Comparison of ENCODE assay signal across 19 mouse cellular contexts in the genomic region with DNA sequence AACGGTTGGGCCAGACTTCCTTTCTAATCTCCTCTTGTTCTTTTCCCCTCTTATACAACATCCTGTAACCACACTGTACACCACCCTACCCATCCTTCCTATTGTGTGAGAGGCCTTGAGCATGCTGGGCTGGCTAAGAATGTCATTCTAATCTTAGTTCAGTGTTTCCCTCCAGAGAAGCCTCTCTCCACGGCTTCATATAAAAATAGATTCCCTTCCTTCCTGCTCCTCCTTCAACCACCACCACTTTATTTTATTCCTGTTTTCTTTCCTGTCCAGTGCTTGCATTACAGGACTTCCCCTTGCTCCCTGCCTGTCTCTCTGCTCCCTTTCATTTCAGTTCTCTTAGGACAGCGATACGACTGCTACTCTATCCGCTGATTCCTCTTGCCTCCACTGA.
DNase-seq lines count a peak whose midpoint lies in the region; TF ChIP-seq lines count a peak whose summit lies in the region.
"Had no signal": no experiment of that assay in that cellular context is flagged by ENCODE, and none has a peak within 500 bp of the region (broad histone marks: within the 10 kb centered on the region; RNA-seq: fewer than 3 reads in every experiment).

No protein-coding gene starts in this region.

- no peaks in the 10 kb centered on the region for H3K36me3 ChIP-seq in heart, adult 2 months (ENCODE audit: control insufficient read depth, insufficient read depth, low read length)
- H3K36me3 ChIP-seq in macrophage (ENCODE audit: inconsistent target): no peaks in the 10 kb centered on the region
- H3K36me3 ChIP-seq: forebrain, embryonic 12.5 days; G1E; hindbrain, embryonic 10.5 days; neural tube, embryonic 15.5 days; stomach, embryonic 15.5 days had no signal

- H3K9ac ChIP-seq in heart, adult 2 months (ENCODE audit: low read depth, low read length): no peak overlapping the region
- H3K9ac ChIP-seq: forebrain, embryonic 12.5 days; neural tube, embryonic 15.5 days; stomach, embryonic 15.5 days had no signal

- H3K79me2 ChIP-seq in heart, adult 2 months (replicated peaks; ENCODE audit: control insufficient read depth, insufficient read depth, low read length): no peaks in the 10 kb centered on the region
- H3K79me2 ChIP-seq in macrophage (ENCODE audit: inconsistent target): no peaks in the 10 kb centered on the region

- peak; percentile 72 for DNase-seq in heart, adult 11 months
- DNase-seq in heart, adult 2 months: no peak
- peak; percentile 21 for DNase-seq in kidney, adult 9 months
- no peak for DNase-seq in kidney, postnatal 25 days
- peak; percentile 73 for DNase-seq in R1 (ENCODE audit: low read depth, low spot score)
- DNase-seq in cerebellum, postnatal 10 days: no peak
- DNase-seq in embryo, embryonic 11 days: no peak
- DNase-seq: adrenal gland, postnatal 36 days; cerebellum, adult 18-20 months; gastrocnemius, postnatal 10 days; kidney, adult 18-20 months; thymus, adult 18-20 months; thymus, postnatal 4 days had no signal

- no peak overlapping the region for H3K4me3 ChIP-seq in heart, adult 2 months
- no peak overlapping the region for H3K4me3 ChIP-seq in macrophage (ENCODE audit: inconsistent target)
- H3K4me3 ChIP-seq: forebrain, embryonic 12.5 days; hindbrain, embryonic 10.5 days; neural tube, embryonic 15.5 days; stomach, embryonic 15.5 days had no signal

- 29% methylated on average over 5 of the region's 5 CpGs for WGBS in heart, adult 2 months
- WGBS in macrophage (ENCODE audit: missing documents): 3% methylated on average over 5 of the region's 5 CpGs

- intact Hi-C loops in heart, adult 2 months (cut with DNase I): no loop called here

- no peaks in the 10 kb centered on the region for H3K27me3 ChIP-seq in heart, adult 2 months (ENCODE audit: control insufficient read depth, insufficient read depth, low read length)
- H3K27me3 ChIP-seq: forebrain, embryonic 12.5 days; neural tube, embryonic 15.5 days; stomach, embryonic 15.5 days had no signal

- H3K27ac ChIP-seq in heart, adult 2 months: no peak overlapping the region
- peak overlapping the region; percentile 19; the same call in 1 of the 2 replicates for H3K27ac ChIP-seq in macrophage
- H3K27ac ChIP-seq: forebrain, embryonic 12.5 days; neural tube, embryonic 15.5 days; stomach, embryonic 15.5 days had no signal

- TF ChIP-seq EP300 in heart, adult 2 months (IDR thresholded peaks at IDR 0.05; ENCODE audit: insufficient read depth, low read depth, low read length): no peak

- no peak for TF ChIP-seq CTCF in heart, adult 2 months (IDR thresholded peaks at IDR 0.05)

- no peak for TF ChIP-seq POLR2A in heart, adult 2 months (IDR thresholded peaks at IDR 0.05; ENCODE audit: insufficient read depth, low read depth, low read length)

- no peaks in the 10 kb centered on the region for H3K4me1 ChIP-seq in heart, adult 2 months (ENCODE audit: control insufficient read depth, insufficient read depth, low read length)

Comparison
In these comparisons a context has a peak if more than half of its experiments do, and no peak if none do; other contexts are left out.
1. DNase-seq: peak in heart, adult 11 months (single experiment), kidney, adult 9 months (single experiment) and R1 (single experiment); none in heart, adult 2 months (0 of 2), kidney, postnatal 25 days (0 of 2), cerebellum, postnatal 10 days (0 of 2) and embryo, embryonic 11 days (single experiment).